Mouse (Mus musculus): ENCODE measurements at regions not wholly inside any gene's neighbourhood (a gene's known extent, or its start where the extent isn't known, plus 50 kb on each side); places are given as distances from the start of the nearest gene placed in this dataset.
A peak's percentile ranks its signal among the peaks of the same experiment; 100 is the strongest.
"Not testable (repeated sequence)": the region's sequence is repeated elsewhere in the genome, so short reads cannot be mapped to it uniquely, and the experiment has no call there.

DNA sequence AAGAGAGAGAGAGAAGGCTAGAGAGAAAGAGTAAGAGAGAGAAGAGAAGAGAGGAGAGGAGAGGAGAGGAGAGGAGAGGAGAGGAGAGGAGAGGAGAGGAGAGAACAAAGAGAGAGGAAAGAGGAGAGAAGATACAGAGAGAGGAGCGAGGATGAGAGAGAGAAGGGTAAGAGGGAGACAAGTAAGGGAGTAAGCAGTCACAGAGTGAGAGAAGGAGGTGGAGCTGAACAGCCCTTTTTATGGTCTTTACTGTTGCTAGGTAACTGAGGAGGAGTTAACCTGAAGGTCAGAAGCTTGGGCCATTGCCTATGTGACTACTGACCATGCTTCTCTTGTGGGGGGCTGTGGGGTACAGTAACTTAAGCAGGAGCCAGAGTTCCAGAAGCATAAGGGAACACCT lies 430.2 kb downstream of the 1190002N15Rik start:
- DNase-seq, result not testable (repeated sequence)

DNA sequence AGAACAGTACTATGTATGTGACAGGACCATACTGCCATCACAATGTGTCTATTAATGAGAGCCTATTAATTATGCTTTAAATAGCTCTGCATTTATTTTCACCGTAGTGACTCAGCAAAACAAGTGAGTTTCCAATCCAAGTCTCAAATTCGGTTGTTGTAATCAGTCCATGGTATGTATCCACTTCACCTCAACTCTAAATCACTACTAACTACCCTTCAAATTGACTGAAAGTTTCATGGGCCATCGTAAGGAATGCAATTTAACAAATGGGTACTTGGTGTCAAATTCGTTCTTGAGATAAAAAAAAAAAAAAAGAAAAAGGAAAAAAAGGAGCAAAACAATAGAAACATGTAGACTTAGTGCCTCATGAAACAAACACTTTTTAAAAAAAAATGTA lies 433.2 kb downstream of the 1190002N15Rik start:
- DNase-seq, result no peak

DNA sequence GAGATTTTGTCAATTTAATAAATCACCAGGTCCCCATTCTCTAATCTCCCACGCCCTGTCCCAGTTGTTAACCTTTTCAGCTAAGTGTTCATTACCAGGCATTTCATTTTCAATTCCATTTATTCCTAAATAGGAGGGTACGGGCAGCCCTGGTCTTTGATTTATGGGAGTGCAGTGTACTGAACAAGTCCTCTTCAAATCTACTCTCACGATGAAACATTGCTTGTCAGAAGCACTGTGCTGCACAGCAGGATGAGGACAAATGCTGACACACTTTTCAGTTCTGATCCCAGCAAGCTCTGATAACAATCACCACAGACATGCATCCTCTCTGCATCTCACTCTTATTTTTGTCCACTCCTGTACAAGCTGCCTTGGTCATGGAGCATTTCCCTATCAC lies 435.9 kb downstream of the 1190002N15Rik start:
- no peak for DNase-seq

DNA sequence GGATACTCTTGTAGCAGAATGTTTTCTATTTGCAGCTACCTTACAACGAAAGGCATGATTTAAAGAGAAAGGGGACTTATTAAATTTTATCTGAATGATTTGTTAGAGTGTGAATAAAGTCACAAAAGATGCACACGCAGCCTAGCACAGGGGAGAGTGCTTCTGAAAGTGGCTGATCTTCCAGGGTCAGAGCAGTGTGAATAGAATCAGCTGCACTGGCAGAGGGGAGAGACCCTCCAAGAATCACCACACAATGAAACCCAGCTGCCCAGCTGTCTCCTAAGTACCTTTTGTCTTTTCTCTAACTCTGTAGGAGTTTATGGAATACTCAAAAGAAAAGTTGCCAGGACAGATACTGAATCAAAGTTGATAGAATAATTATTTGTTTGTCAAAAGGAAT lies 443.1 kb downstream of the 1190002N15Rik start:
- DNase-seq, result no peak

DNA sequence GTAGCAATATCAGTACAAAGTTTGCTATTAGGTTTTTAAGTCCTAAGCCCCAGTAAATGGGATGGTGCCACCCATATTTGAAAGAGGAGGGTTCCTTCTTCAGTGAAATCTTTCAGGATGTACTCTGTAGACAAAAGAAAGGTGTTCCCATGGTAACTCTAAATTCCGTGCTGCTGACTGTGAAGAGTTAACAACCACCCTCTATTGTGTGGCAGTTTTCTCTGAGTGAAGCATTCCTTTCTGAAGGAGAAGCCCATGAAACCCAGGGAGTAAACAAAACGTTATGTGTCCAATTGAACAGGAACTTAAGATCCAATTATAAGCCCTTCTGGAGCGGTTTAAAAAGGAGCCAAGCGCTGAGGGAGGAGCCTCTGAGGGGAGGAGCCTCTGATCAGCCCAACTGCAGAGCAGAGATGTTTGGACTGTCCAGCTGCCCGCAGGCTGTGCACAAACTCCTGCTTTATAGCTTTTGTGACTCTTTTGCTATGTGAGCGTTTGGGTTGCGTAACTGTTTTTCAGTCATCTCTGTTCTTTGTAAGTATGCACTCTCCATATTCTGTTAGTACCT lies 446.1 kb downstream of the 1190002N15Rik start:
- DNase-seq, result no peak

DNA sequence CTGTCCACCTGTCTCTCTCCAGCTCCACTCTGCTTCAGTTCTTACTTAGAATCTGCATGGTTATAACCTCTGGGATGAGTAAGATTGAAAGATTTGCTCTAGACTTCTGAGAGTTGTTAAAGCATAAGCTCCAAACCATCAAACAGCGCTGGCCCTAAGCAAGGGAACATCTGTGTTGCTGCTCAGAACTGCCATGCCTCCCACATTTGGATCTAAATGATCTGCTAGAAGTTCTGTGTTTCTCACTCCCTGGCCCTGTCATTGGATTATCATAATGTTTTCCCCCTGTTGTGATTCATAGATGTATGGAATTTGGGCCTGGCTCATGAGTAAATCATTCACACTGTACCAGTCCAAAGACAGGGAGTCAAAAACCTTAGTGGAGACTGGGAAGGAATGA lies 448.1 kb downstream of the 1190002N15Rik start:
- DNase-seq, result no peak

DNA sequence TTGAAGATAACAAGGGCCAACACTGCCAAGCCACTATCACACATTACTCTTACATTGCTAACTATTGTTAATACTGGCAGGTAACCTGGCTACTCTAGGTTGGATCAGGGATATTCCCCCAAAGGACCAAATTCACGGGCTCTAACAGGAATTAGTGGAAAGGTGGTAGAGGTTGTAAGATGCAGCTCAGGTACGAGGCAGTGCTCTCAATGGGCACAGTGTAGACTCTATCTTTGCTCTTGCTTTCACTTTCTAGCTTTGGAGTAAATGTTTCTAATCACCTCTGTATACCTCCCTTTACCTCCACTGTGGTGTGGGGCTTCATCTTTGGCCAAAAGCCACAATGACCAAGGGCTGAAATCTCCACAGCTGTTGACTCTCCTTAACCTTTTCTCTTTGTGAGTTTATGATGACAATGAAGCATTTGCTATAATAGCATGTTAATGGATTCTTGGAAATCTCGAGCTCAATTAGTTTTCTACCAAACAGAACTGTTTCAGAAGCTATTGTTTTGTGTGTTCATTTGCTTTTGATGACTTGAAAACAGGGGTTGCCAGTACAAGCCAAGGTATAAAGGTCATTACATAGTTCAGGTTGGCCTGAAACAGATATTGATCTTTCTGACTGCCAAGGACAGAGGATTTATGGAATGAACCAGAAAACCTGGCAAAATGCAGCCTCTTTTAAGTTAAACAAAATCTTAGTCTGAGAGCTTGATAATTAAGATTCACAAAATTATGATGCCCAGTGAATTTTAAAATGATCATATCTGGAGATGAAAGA lies 454.1 kb downstream of the 1190002N15Rik start:
- DNase-seq, result no peak

DNA sequence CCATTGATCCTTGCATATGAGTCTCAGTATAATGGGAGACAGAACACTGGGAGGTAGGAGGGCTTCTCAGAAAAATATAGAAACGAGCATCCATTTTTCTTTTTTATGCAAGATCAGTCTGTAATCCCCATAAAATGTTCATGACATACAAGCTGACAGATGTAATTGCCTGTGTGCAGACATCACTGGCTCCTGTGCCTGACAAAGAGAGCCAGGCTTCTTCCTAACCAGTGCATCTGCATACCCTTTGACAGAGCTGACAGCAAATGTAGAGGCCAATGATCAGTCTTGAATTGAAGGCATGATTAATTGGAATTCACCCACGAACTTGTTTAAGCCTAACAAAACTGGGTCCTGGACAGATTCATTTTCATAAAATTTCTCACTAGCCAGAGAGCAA lies 463.0 kb downstream of the 1190002N15Rik start:
- DNase-seq, result no peak

DNA sequence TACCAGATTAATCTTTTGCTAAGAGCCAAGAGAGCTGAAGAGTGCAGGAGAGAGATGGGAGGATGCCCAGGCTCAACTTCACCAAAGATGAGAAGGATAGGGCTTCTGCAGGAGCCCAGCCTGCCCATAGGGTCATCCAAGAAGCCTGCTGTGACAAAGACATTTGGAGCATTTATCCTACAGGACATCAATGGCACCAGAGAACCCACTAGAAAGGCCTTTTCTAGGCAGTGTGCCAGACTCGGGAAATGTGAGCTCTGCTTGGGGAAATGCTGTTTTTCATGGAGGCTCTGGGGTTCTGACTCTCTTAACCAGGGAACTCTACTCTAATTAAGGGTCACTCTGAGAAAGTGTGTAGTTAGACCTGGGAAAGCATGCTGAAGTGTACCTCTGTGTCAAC lies 470.8 kb downstream of the 1190002N15Rik start:
- DNase-seq, result peak; percentile 40 to 55

DNA sequence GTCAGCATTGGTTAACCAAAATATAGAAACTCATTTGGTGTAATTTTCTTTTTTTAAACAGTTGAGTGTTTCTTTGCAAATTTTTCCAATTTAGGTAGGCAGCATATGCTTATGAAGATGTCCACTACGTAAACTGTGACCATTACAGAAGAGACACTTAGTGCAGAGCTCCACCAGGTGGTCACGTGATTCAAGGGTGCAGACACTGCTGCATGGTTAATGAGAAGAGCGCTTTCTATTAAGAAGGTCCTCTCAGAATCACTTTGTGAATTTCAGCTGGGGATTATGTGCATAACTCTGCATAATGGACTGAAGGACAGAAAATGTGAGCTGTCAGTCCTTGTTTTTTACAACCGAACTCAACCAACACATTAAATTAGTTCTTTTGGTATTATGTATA lies 484.7 kb downstream of the 1190002N15Rik start:
- DNase-seq, result peak in 1 of 2 experiments; percentile 6

DNA sequence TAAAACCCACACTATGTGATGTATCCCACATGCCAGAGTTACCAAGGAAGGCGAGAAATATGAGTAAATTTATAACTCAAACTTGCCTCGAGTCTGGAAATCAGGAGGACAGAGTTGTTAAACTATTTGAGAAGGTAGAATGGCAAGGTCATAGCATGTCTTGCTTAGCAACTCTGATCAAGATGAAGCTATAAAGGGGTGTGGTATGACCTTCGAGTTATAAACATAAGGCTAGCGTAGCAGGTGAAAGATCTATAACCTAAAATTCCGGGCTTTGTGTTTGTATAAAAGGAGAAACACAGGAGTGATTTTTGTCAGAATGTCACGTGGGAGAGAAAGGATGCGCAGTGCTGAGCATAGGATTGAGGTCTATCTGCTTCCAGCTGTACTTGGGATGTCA lies 490.0 kb downstream of the 1190002N15Rik start:
- no peak for DNase-seq

DNA sequence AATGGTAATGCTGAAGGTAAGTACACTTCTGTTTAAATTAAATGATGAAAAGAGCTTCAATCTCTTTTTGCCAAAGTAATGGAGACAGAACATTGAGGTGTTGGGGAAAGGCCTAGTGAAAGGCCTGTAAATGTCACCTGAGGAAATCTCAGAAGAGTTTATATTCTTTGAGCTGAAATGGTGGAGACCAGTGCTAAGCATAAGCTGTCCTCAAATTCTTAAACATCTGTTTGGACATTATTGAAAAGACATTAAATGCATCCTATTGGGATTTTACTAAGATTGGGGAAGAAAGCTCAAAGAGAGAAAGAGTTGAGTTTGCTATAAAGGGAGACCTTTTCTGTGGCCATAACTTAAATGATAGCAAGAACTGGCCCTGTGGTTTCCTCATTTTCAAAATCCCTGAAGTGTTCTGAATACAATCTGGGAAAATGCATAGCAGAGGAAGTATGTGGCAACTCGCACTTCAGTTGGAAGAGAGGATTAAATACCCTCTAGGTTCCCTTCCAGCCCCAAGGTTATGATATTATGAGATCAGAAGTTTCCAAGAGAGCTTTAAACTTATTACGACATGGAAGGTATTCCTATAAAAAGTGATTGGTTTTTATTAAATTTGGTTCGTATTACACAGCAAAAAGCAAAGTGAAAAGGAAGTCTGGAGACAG lies 492.3 kb downstream of the 1190002N15Rik start:
- no peak for DNase-seq

DNA sequence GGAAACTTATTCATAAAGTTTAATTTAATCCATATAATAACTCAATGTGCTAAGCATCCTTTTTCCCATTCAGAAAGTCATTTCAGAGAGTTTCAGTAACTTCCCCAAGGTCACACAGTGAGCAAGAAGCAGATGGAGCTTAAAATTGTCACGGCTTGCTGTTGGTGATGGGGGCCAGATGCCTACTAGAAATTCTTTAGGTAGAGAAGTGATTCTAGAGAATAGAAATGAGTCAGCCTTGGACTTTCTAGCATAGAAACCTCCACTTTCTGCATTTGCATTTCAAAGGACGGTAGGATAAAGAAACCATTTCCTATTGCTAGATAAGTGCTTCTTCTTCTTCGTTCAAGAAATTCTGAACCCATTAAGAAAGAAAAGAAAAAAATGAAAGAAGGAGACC lies 514.1 kb downstream of the 1190002N15Rik start:
- DNase-seq, result no peak

DNA sequence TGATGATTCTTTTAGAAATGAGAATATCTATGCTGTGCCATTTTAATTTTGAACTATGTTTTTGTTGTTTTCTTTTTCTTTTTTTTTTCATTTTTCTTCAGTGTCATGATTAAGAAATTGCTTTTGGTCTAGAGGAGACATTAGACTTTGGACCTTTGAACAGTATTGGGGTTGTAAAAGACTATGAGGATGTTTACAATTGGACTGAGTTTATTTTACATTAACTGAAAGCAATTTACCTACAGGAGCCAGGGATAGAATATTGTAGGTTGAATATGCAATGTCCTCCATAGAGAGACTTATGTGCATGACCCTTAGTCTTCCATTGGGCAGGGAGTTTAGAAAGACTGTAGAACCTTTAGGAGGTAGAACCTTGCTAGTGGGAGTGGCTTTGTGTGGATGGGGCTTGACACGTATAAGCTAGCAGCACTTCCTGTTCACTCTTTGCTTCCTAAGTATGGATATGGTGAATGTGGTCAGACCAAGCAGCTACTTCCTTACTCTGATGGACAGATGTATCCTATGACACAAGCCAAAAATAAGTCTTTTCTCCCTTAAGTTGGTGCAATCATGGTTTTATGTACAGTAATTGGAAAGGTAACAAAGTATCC lies 516.5 kb downstream of the 1190002N15Rik start:
- DNase-seq, result no peak

DNA sequence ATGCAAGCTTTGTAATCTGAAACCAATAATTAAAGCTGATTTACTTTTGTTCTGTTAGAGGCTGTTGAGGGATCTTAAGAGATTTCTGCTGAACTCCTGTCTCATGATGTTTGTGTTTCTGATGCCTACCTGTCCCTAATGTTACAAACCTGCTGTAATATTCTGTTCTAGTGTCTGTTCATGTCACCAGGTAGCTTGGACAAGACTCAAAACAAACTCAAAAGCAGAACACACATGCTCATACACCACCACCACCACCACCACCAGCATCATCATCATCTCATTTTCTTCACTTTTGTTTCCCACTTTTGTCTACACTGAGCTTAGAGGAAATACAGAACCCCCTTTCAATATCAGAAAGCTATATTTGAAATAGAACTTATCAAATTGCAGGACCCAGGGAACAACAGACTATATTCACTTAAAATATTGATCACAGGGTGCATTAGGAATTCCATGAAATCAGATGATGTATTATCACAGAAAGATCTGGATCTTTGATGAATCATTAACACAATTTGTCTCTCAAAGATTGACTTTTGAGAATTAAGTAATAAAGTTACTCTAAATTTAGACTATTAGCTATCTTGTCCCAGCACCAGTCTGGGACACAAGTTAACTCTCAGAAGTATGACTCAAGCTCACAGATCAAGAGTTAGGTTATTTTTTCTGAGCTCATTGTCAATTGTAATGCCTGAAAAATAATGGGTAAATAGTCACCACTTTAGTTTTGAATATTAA lies 521.0 kb downstream of the 1190002N15Rik start:
- no peak for DNase-seq

DNA sequence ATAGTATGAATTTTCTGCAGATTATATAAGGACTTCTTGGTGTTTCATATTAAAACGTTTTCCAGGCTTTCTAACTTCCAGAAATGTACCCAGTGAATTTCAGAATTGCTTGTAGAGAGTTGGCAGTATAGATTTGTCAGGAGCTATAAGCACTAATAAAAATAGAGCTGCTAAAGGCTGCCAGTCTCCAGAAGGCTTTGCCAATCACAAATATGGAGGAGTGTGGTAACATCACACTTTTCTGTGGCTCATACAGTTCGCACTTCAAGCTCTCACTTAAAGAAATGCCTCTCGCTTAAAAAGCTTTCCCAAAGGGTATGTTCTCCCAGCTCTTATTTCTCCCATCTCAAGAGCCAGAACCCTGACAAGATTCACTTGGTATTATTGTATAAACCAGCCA lies 545.7 kb downstream of the 1190002N15Rik start:
- DNase-seq, result no peak

DNA sequence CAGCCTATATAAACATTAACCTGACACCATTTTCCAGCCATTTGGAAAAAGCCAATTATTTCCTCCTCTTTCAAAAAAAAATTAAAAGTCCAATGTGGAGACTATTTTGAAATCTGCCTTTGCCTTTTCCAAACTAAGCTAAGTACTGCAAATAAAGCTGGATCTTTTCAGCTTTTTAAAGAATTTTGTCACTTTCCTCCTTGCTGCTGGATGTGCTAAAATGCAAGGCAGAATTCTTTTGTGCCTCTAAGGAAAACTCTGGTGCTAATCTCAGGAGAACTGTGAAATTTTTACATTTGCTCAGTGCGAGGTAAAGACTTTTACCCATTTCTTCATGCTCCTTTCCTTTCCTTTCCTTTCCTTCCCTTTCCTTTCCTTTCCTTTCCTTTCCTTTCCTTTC lies 546.7 kb downstream of the 1190002N15Rik start:
- no peak for DNase-seq

DNA sequence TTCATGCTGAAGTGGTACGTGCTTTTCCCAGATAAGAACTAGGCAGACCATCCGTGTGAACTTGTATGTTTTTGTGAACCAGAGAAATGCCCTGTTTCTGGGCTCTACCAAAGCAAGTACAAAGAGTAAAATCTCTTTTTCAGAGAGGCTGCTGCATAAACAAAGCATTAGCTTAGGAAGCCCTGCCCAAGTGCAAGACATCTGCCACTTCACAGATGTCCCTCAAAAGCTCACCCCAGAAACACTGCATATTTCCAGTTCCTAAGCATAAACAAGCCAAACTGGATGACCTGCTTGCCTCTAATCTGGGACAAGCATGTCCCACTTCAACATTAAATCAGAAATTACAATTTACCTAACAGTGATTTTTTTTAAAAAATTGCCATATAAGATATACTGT lies 556.7 kb downstream of the 1190002N15Rik start:
- DNase-seq, result peak in 1 of 2 experiments; percentile 9

DNA sequence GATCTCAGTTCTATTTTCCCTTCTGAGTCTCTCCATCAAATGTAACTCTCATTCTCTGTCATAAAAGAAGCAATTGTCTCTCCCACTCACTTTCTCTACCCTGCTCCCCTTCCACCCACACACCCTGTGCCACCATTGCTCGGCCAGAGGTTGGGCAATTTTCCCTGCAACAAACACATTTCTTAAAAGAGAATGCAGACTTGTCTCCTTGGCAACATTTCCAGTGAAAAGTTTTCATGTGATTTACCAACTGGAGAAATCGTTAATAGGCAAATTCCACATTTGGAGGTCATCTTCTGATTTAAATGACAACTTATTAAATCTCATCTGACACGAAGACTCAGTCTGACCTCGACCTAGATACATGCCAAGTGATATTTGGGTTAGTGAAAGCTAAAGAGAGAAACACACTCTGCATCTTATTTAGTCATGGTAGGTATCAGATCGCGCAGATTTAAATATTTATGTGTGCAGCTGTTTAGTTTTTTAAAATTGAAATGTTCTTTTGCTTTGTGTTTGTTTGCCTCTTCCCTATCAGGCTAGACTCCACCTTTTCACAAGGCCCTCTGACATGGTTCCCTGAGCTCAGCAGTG lies 568.1 kb downstream of the 1190002N15Rik start:
- no peak for DNase-seq

DNA sequence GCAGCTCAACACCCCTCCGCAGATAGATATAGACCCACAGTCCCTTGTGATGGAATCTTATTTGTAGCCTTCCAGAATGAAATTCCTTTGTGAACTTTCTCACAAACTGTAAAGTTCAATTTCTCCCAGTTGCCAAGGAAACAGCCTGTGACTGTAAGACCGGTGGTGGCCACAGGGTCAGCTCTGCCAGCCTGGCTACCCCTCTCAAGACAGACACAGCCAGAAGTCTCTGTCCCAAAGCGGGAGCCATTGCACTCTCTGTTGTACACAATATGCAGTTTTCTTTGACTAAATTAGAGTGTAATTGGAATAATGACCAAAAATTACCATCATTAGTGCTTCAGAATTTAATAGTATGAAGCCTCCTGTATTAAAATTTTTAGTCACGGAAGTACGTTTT lies 568.8 kb downstream of the 1190002N15Rik start:
- no peak for DNase-seq

DNA sequence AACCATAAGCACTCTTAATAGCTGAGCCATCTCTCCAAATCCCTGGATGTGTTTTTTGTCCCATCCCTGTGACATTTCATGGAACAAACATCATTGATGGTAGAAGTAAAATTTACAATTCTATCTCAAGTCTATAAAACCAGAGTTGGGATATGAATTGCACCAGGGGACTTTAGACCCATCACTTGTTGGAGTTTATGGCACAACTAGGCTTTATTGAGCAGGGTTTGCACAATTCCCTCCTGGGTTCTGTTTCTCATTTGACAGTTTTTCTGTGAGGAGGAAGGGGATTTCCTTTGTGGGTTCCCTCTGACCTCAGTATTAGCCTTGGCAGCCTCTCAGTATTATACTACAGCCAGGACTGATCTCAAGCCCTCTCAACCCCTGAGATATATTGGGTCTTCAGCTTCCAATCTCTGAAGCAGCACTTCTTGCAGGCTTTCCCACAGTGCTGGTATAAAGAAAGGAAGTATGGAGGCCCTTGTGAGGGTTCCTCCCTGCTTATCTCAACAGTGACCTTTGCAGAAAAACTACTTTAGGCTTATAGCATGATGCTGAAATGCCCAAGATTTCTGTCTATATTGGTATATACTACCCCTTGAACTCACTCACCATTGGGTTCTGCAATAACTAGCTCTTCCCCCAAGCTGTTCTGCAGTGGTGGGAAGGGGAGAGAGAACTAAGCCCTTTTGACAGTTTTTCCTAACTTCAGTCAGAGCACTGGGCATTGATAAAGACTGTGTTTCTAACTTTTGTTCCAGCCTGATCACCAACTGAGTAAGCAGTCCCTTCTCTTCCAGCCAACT lies 582.4 kb downstream of the 1190002N15Rik start:
- DNase-seq, result no peak

DNA sequence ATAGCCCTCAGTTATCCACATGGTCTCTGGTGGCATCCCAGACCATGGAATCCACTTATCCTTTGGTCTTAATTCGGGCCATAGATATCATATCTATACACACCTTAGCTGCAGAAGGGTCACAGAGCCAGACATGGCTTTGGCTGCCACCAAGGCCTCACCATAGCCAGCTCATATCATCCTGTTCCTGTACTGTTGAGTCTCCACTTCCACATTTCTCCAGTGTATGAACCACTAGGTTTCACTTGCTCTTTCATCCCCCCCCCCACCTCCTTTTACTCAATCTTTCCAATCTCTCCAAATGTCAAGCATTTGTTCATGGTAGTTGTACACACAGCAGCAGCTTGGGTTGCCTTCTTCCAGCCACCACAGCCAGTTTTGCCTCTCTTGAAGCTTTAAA lies 589.2 kb downstream of the 1190002N15Rik start:
- DNase-seq, result no peak
